Mouse (Mus musculus) G1E (cell line): ENCODE results near the gene Syde1.

ENCODE experiments used
- CTCF ChIP-seq: IDR thresholded peaks from 2 replicates; pipeline ENCODE4 v1.5.1; 2012; ENCODE audit warnings: low read depth, low read length, inconsistent platforms, mixed read lengths
- GATA1 ChIP-seq: IDR thresholded peaks from 2 replicates; pipeline ENCODE4 v1.6.1; 2012; ENCODE audit warnings: borderline replicate concordance, low read length, inconsistent platforms, mixed read lengths
- GATA2 ChIP-seq: IDR thresholded peaks from 2 replicates; pipeline ENCODE4 v1.6.1; 2012; ENCODE audit warnings: low read depth, low read length, inconsistent platforms, borderline replicate concordance
- POLR2AphosphoS5 ChIP-seq: IDR thresholded peaks from 2 replicates; pipeline ENCODE4 v1.6.1; 2012; ENCODE audit warnings: low read depth, low read length, inconsistent platforms; ENCODE audit not compliant: insufficient replicate concordance
- TAL1 ChIP-seq: conservative IDR thresholded peaks from 2 replicates; pipeline ENCODE4 v1.6.1; 2012; ENCODE audit warnings: low read depth, low read length, inconsistent platforms, mixed read lengths

DNA sequence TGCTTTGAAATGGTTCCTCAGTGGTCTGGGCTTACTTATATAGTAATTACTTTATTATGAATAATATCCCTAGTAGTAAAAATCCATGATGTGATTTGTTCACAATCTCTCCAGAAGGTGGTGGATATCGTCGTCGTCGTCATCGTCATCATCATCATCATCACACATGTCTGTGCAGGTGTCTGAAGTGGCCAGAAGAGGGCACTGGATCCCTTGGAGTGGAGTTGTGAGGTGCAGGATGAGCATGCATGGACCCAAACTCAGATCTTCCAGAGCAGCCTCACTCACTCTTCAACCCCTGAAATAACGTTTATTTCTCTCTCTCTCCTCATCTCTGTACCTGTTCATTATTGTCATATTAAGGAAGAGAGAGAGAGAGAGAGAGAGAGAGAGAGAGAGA lies 40.5 kb upstream of the Syde1 start:
- no peak for TF ChIP-seq POLR2AphosphoS5
- no peak for TF ChIP-seq CTCF
- no peak for TF ChIP-seq GATA2
- no peak for TF ChIP-seq GATA1
- no peak for TF ChIP-seq TAL1
